Mouse (Mus musculus) activated CD4-positive, CD25-positive, alpha-beta regulatory T cell, adult 9 weeks (primary cell): Measurements from ENCODE around the gene Gm13043. TPM values are rescaled to one million over a fixed set of nuclear protein-coding genes. Genes with fewer than 3 reads are reported as not detected.

ENCODE experiments used
- polyA plus RNA-seq: library from polyadenylated mRNA; unstranded; fragments of 100-300 nt; shearing (Covaris generic); gene quantifications from one replicate; pipeline ENCODE4 v1.2.1, GENCODE M21; 2017

Gene Gm13043
- not detected for polyA plus RNA-seq

DNA sequence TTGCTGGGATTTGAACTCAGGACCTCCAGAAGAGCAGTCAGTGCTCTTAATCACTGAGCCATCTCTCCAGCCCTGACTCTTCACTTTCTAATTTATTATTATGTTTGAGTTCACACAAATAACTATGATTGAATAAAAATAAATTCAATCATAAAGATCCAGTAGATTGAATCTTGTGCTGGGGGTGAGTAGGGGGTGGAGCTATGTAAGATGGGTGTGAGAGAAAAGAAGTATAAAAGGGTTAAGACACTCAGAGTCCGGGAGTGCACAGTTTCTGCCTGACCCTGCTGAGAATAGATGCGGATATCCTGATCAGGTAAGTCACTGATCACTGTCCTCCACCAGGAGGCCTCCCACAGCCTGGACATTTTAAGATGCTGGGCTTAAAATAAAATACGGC is at the start of gene Gm13043:
Gene Gm13043, plus strand, starts transcription at position 301 of the 400 bp plus-strand sequence.

DNA sequence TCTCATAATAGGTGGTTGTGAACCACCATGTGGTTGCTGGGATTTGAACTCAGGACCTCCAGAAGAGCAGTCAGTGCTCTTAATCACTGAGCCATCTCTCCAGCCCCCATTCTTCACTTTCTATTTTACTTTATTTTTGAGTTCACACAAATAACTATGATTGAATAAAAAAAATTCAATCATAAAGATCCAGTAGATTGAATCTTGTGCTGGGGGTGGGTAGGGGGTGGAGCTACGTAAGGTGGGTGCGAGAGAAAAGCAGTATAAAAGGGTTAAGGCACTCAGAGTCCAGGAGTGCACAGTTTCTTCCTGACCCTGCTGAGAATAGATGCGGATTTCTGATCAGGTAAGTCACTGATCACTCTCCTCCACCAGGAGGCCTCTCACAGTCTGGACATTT is 24.5 kb downstream of the Gm13043 start, which contains the start of gene Gm13040:
Gene Gm13040, plus strand, starts transcription at position 301 of the 400 bp plus-strand sequence.

DNA sequence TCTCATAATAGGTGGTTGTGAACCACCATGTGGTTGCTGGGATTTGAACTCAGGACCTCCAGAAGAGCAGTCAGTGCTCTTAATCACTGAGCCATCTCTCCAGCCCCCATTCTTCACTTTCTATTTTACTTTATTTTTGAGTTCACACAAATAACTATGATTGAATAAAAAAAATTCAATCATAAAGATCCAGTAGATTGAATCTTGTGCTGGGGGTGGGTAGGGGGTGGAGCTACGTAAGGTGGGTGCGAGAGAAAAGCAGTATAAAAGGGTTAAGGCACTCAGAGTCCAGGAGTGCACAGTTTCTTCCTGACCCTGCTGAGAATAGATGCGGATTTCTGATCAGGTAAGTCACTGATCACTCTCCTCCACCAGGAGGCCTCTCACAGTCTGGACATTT is 40.3 kb downstream of the Gm13043 start, which contains the start of the genes BC080695 and Gm13057:
Gene BC080695, plus strand, starts transcription at position 301 of the 400 bp plus-strand sequence.
Gene Gm13057, plus strand, starts transcription at position 310 of the 400 bp plus-strand sequence.

Other genes starting within 250 kb of the Gm13043 start
- gene Pdpn, start 211.8 kb upstream of the Gm13043 start, polyA plus RNA-seq: not detected
- gene Lrrc38, start 161.6 kb upstream of the Gm13043 start, polyA plus RNA-seq: not detected
- gene Pramel1, start 116.9 kb upstream of the Gm13043 start, polyA plus RNA-seq: not detected
- 48.2 TPM for gene Pramef8, start 98.9 kb upstream of the Gm13043 start, polyA plus RNA-seq
- gene Oog4, start 61.0 kb upstream of the Gm13043 start, polyA plus RNA-seq: not detected
- not detected for gene Gm13040, start 24.6 kb downstream of the Gm13043 start, polyA plus RNA-seq
- not detected for gene BC080695, start 40.4 kb downstream of the Gm13043 start, polyA plus RNA-seq
- not detected for gene Gm13057, start 40.4 kb downstream of the Gm13043 start, polyA plus RNA-seq
- gene Gm13083, start 103.7 kb downstream of the Gm13043 start, polyA plus RNA-seq: not detected
- gene Gm13088, start 145.9 kb downstream of the Gm13043 start, polyA plus RNA-seq: not detected
- not detected for gene Gm13089, start 191.4 kb downstream of the Gm13043 start, polyA plus RNA-seq
- not detected for gene Gm13078, start 208.1 kb downstream of the Gm13043 start, polyA plus RNA-seq